Mouse (Mus musculus) heart, embryonic 11.5 days (tissue): ENCODE measurements at regions not wholly inside any gene's neighbourhood (a gene's known extent, or its start where the extent isn't known, plus 50 kb on each side); places are given as distances from the start of the nearest gene placed in this dataset.

Experiments
- ATAC-seq: fragments of 200-750 bp; cut with Nextera tagmentation; replicated peaks from 2 replicates; pipeline ENCODE4 v1.8.0; 2017; ENCODE audit warnings: moderate library complexity; ENCODE audit not compliant: insufficient number of reproducible peaks, low FRiP score, low TSS enrichment
- H3K27ac ChIP-seq: fragments of 300-500 bp; sonication (generic); 2 replicates; pipeline ENCODE4 v1.5.1; 2014; ENCODE audit warnings: mild to moderate bottlenecking, low read depth, low read length
- H3K27me3 ChIP-seq: fragments of 300-500 bp; sonication (generic); 2 replicates; pipeline ENCODE4 v1.6.1; 2014; ENCODE audit warnings: mild to moderate bottlenecking, low read length, mixed read lengths; ENCODE audit not compliant: control insufficient read depth, insufficient read depth
- H3K36me3 ChIP-seq: fragments of 300-500 bp; sonication (generic); 2 replicates; pipeline ENCODE4 v1.6.1; 2014; ENCODE audit warnings: mild to moderate bottlenecking, low read length, moderate library complexity, mixed read lengths; ENCODE audit not compliant: control insufficient read depth, insufficient read depth
- H3K4me1 ChIP-seq: fragments of 300-500 bp; sonication (generic); 2 replicates; pipeline ENCODE4 v1.6.1; 2014; ENCODE audit warnings: low read length; ENCODE audit not compliant: control insufficient read depth, insufficient read depth
- H3K4me2 ChIP-seq: fragments of 300-500 bp; sonication (generic); 2 replicates; pipeline ENCODE4 v1.6.1; 2014; ENCODE audit warnings: mild to moderate bottlenecking, moderate library complexity
- H3K4me3 ChIP-seq: fragments of 300-500 bp; sonication (generic); 2 replicates; pipeline ENCODE4 v1.5.1; 2014; ENCODE audit warnings: low read depth, low read length
- H3K9ac ChIP-seq: fragments of 300-500 bp; sonication (generic); 2 replicates; pipeline ENCODE4 v1.6.1; 2014; ENCODE audit warnings: mild to moderate bottlenecking, low read depth, low read length, moderate library complexity
- H3K9me3 ChIP-seq: fragments of 300-500 bp; sonication (generic); replicated peaks from 2 replicates; pipeline ENCODE4 v1.6.1; 2016; ENCODE audit warnings: low read length; ENCODE audit not compliant: control insufficient read depth
- WGBS: fragments of 180-500 bp; shearing (Covaris S2); extraction: QIAGEN DNeasy Blood & Tissue Kit; methylation state at CpG from one replicate; pipeline ENCODE4 v1.1.7; 2014; ENCODE audit not compliant: insufficient replicate concordance; 5-methylcytosine and 5-hydroxymethylcytosine counted together

DNA sequence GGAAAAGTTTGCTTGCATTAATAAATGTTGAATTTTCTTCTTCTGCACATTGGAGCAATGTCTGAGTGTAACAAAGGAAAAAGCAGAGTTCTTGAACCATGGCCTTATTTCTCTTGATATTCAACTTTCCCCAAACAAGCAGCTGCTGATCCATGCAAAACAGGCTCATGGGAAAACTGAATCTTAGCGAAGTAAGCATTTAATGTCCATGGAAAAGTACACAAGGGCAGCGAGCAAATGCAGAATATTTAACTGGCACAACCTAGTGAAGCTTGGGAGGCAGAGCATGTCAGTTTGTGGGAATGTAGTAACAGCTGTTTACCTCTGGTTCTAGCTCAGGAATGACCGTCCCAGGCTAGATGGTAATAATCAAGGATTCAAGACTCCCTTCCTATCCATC is 766.7 kb downstream of the Nr2f2 start:
- no peak for ATAC-seq
- H3K27me3 ChIP-seq = no peaks in the 10 kb centered on the region
- no peaks in the 10 kb centered on the region for H3K4me1 ChIP-seq
- no peaks in the 10 kb centered on the region for H3K9me3 ChIP-seq
- H3K4me3 ChIP-seq = no peak overlapping the region
- no peak overlapping the region for H3K9ac ChIP-seq
- no peak overlapping the region for H3K4me2 ChIP-seq
- WGBS = 68% methylated on average over 3 of the region's 3 CpGs
- no peaks in the 10 kb centered on the region for H3K36me3 ChIP-seq
- H3K27ac ChIP-seq = no peak overlapping the region

DNA sequence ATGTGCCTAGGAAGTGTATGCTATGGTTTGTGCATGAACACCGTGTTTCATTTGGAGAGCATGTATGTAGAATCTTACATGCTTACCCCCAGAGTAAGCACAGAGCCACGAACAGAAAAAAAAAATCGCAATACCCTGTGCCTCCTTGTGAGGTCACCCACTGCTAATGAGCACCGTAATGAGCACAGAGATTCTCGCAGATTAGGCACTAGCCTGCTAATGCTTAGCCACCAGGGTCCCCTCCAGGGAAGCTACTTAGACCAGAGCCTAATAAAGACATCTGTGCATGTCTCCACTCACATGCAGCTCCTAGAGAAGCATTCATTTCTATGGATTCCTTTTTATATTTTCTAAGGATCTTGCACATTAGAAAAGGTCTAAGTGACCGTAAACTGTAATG is 780.8 kb downstream of the Nr2f2 start:
- Histone ChIP-seq H3K4me3 (no peak overlapping the region), H3K9me3 (no peaks in the 10 kb centered on the region), H3K27ac (no peak overlapping the region), H3K27me3 (no peaks in the 10 kb centered on the region), H3K36me3 (no peaks in the 10 kb centered on the region), H3K9ac (no peak overlapping the region), H3K4me2 (no peak overlapping the region), H3K4me1 (no peaks in the 10 kb centered on the region)
- ATAC-seq = no peak
- 42% methylated on average over 6 of the region's 6 CpGs for WGBS

DNA sequence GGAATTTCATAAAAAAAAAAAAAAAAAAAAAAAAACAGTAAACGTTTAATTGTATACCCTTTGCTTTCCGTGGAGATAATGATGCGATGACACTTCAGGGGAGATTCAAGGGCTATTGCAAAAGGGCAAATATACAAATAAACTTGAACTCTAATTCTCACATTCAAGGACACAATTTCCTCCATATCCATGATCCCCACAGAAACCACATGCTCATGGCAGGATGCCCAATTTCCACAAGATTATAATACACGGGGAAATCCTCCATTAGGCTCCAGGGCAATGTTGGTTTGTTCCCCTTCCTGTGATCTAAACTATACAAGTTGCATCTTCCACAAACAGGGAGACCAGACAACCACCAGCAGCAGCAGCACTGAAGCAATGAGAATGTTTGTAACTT is 781.4 kb downstream of the Nr2f2 start:
- no peak overlapping the region for H3K27ac ChIP-seq
- ATAC-seq = no peak
- H3K36me3 ChIP-seq = no peaks in the 10 kb centered on the region
- H3K4me3 ChIP-seq = no peak overlapping the region
- WGBS = 70% methylated on average over 4 of the region's 4 CpGs
- H3K4me2 ChIP-seq = no peak overlapping the region
- no peak overlapping the region for H3K9ac ChIP-seq
- H3K9me3 ChIP-seq = no peaks in the 10 kb centered on the region
- no peaks in the 10 kb centered on the region for H3K4me1 ChIP-seq
- H3K27me3 ChIP-seq = no peaks in the 10 kb centered on the region

DNA sequence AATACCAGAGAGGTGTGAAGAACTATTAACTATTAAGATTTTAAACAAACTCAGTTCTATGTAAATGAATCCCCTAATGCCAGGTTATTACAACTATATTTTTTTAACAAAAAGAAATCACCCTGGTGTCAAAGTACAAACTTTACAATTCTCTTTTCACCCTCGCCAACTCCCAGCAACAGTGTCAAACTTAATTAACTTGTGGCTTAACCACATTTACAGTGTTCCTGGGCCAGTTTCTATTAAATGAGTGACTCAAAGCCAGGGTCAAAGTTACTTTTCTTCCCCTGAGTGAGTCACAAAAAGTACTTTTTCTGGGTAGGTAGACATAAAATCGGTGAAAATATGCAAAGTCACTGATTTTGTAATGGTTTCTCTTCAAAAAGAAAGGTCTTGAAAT is 782.0 kb downstream of the Nr2f2 start:
- 80% methylated on average over 2 of the region's 2 CpGs for WGBS
- H3K36me3 ChIP-seq = no peaks in the 10 kb centered on the region
- ATAC-seq = no peak
- no peak overlapping the region for H3K4me3 ChIP-seq
- H3K9ac ChIP-seq = no peak overlapping the region
- no peaks in the 10 kb centered on the region for H3K27me3 ChIP-seq
- no peak overlapping the region for H3K4me2 ChIP-seq
- H3K9me3 ChIP-seq = no peaks in the 10 kb centered on the region
- no peak overlapping the region for H3K27ac ChIP-seq
- H3K4me1 ChIP-seq = no peaks in the 10 kb centered on the region

DNA sequence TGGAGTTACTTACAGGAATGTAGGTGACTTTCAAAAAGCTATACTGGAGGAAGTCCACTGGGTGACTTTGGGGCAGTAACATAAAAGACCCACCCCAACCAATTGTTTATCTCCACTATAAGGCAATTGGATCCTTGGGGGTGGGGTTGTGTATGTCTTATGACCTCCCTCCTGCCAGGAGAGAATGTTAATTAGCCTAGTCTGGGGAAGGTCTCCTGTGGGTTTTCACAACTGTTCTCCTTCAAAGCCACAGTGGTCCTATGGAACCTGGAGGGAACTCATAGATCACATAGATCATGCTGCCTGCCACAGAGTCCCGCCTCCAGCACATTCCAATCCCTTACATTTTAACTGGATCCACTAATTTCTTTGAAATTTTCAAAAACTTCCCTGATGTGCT is 782.6 kb downstream of the Nr2f2 start:
- H3K9me3 ChIP-seq = no peaks in the 10 kb centered on the region
- 42% methylated on average over 1 of the region's 1 CpGs for WGBS
- ATAC-seq = no peak

DNA sequence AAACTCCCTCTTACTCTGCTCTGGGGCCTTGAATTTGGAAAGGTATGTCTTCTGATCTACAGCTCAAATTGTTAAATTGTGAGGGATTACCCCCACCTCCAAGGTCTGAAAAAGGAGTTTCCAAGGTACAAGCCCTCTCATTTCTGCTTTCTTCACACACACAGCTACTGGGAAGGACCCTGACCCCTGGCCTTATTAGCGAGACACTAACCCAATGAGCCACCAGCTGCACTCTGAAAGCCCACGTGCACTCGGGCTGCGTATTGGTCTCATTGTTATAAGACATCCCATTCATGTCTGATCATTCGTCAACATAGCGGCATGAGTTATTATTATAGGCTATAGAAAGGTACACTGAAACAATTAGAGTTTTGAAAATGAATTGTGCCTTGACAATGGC is 784.9 kb downstream of the Nr2f2 start:
- no peak overlapping the region for H3K27ac ChIP-seq
- WGBS = 83% methylated on average over 6 of the region's 6 CpGs
- no peak for ATAC-seq
- no peaks in the 10 kb centered on the region for H3K27me3 ChIP-seq
- H3K9ac ChIP-seq = no peak overlapping the region
- H3K4me2 ChIP-seq = no peak overlapping the region
- H3K36me3 ChIP-seq = no peaks in the 10 kb centered on the region
- no peak overlapping the region for H3K4me3 ChIP-seq
- H3K4me1 ChIP-seq = no peaks in the 10 kb centered on the region
- H3K9me3 ChIP-seq = no peaks in the 10 kb centered on the region

More for the DNA sequence above, 782.6 kb downstream of the Nr2f2 start:
- Histone ChIP-seq H3K4me2 (no peak overlapping the region), H3K27me3 (no peaks in the 10 kb centered on the region), H3K4me1 (no peaks in the 10 kb centered on the region), H3K4me3 (no peak overlapping the region), H3K9ac (no peak overlapping the region), H3K36me3 (no peaks in the 10 kb centered on the region), H3K27ac (no peak overlapping the region)

DNA sequence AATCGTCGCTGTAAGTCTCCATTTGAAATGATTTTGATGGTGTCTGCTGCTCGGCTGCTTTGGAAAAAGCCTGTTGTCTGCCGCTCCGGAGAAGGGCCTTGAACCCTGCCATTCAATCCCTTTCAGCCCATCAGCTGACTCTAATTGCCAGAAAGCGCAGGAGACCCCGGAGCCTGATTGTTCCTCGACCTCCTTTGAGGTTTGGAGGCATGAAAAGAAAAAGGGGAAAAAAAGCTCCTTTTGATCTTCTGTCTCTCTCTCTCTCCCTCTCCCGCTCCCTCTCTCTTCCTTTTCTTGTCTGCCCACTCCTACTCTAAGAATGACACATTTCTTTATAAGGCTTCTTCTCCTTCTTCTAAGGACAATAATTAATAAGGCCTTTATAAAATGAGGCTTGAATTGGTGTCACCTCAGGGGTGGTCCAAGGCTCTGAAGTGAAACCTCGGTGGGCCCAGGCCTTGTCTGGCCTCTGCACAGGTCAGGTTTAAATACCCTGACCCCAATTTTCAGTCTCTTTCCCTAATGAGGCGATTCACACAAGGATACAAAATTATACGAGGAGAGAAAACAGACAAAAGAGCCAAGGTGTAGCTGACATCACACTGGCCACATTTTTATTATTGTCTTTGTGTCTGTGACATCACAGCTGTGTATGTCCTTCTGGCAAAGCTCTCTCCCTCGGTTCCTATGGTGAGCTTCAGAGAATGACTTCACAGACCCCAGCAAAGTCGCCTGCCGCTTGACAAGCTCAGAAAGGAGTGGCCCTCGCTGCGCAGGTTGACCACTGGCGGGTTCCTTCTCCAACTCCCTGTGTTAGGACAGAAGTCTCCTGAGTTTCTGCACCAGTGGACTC is 787.4 kb downstream of the Nr2f2 start:
- Histone ChIP-seq H3K36me3 (no peaks in the 10 kb centered on the region), H3K4me1 (no peaks in the 10 kb centered on the region), H3K4me2 (no peak overlapping the region), H3K9ac (no peak overlapping the region), H3K27ac (no peak overlapping the region), H3K4me3 (no peak overlapping the region), H3K27me3 (no peaks in the 10 kb centered on the region), H3K9me3 (no peaks in the 10 kb centered on the region)
- ATAC-seq = no peak
- 60% methylated on average over 18 of the region's 18 CpGs for WGBS

DNA sequence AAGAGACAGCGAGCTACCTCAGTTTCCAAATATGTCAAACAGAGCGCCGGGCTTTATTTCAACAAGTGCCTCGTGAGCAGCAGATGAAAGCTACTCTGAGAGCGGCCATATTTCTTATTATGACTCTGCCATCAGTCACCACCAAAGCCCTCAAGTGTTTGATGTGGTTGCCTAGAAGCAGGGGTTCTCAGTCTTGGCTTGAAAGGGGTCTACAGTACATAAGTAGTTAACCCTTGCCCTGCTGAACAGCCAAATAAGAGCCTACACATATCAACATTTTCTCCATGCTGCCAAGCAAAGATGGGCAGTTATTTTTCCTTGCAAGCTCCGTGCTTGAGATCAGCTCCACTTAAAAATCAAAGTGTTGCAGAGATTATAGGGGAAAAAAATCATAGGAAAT is 788.8 kb downstream of the Nr2f2 start:
- Histone ChIP-seq H3K4me2 (no peak overlapping the region), H3K9me3 (no peaks in the 10 kb centered on the region), H3K27me3 (no peaks in the 10 kb centered on the region), H3K4me3 (no peak overlapping the region), H3K36me3 (no peaks in the 10 kb centered on the region), H3K9ac (no peak overlapping the region), H3K4me1 (no peaks in the 10 kb centered on the region), H3K27ac (no peak overlapping the region)
- 74% methylated on average over 6 of the region's 6 CpGs for WGBS
- ATAC-seq = no peak

DNA sequence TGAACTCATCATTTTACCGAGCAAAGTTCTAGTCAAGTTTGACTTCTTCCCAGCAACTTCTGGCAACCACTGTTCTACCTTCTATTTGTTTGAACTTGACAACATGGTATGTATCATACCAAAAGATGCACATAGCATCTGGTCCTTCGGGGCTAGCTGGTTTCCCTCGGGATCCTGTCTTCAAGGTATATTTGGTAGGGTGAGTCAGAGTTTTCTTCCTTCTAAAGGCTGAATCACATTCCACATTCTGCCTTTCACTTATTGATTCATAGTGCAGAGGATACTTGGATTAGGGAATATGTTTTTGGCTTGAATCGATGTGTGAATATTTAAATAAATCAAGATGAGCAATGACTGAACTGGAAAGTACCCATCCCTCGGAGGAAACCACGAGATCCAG is 789.9 kb downstream of the Nr2f2 start:
- Histone ChIP-seq H3K9me3 (no peaks in the 10 kb centered on the region), H3K36me3 (no peaks in the 10 kb centered on the region), H3K4me2 (no peak overlapping the region), H3K4me3 (no peak overlapping the region), H3K27ac (no peak overlapping the region), H3K9ac (no peak overlapping the region), H3K27me3 (no peaks in the 10 kb centered on the region), H3K4me1 (no peaks in the 10 kb centered on the region)
- no peak for ATAC-seq
- WGBS = 88% methylated on average over 6 of the region's 6 CpGs
